Mouse (Mus musculus) left cerebral cortex, adult 18-20 months (tissue): ENCODE data around the gene Car4. TPM values are rescaled to one million over a fixed set of nuclear protein-coding genes. Genes with fewer than 3 reads are reported as not detected.

Experiments used
- DNase-seq, 2 experiments: peaks; one replicate each; pipeline ENCODE4 v3.0.0; 2021 to 2022; ENCODE audit warnings: low spot score in 2 of 2, mixed read lengths in 1 of 2
- long read RNA-seq, 2 experiments: library from polyadenylated mRNA; stranded (forward); transcript quantifications; one replicate each; pipeline ENCODE4 v2.0.0; 2021
- total RNA-seq, 2 experiments: library from RNA; stranded (reverse); gene quantifications; 2 replicates each; pipeline ENCODE4 v1.2.3; 2021

The Car4 gene
- total RNA-seq, result 10 to 100 TPM; 58.5 to 66.3 TPM
- long read RNA-seq, experiment 1, transcript Car4-201 (8 exons, 1,256 nt), result major isoform, 43 of 78 reads
- long read RNA-seq, experiment 1, partial matches to known transcripts, result 2 of 78 reads
- long read RNA-seq, experiment 1, other reads (novel, unspliced or antisense), result 33 of 78 reads
- long read RNA-seq, experiment 2, transcript Car4-201 (8 exons, 1,256 nt), result major isoform, 37 of 74 reads
- long read RNA-seq, experiment 2, partial matches to known transcripts, result 4 of 74 reads
- long read RNA-seq, experiment 2, other reads (novel, unspliced or antisense), result 33 of 74 reads

DNA sequence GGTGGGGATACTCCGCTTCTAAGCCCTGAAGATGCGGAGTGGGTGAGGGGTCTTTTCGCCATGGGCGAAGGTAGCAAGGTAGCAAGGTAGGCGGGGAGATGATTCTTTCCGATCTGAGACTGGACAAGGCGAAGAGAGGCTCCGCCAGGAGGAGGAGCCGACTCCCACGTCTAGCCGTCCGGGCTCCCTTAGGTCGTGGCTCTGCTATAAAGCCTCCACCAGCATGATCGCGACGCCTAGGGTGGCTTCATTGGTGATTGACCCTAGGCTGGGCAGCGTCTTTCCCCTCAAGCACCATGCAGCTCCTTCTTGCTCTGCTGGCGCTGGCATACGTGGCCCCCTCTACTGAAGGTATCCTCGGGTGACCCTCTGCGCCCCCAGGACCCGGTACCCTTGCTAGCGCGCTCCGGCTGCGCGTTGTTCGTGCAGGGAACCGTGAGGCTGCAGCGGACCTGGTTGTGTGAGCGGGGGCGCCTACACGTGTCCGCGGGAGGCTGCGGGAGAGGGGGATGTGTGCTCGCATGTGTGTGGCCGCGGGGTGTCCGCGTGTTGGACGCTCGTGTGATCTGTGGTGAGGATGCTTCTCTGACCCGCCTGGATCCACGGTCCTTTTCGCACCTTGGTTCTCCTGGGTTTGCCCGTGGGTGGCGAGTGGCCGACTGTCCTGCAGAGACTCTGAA is at the start of gene Car4:
Gene Car4, plus strand, starts transcription at position 196 of the 680 bp plus-strand sequence.
- DNase-seq, result peak; percentile 48 to 50

- peak in 1 of 2 experiments; percentile 34 for DNase-seq
Observed at GRCm38 (mm10) chr11:84908480-84908879, 49.1 kb upstream of the Car4 start.

GRCm38 (mm10) chr11:84910411-84910810 is 47.2 kb upstream of the Car4 start:
- DNase-seq, result no peak

GRCm38 (mm10) chr11:84914673-84915072 is 42.9 kb upstream of the Car4 start:
- DNase-seq, result no peak

DNA sequence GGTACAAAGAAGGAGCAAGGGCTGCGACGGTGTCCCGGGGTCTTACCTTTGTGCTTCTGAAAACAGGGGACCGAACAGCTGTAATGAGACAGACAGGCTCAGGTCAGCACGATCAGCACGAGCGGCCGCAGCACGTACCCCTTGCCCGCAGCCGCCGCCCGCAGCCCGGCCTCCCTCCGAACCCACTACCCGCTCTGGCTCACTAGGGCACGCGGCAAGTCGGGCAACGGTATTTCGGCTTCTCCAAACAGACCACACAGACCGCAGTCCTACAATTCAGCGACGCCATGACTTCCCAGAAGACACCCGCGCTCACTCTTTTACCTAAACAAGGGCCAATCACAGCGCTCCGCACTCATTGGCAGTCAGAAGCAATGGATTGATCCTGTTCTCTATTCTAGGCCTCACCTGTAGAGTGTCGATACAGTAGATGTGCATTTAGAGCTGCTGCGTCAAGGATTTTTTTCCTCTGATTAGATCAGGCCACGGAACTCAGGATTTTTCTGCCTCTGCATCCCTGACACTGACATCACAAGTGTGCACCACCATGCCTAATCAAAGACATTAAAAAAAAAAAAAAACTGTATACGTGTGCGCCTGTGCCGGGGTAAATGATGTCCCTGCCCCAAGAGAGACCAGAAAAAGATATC is 41.4 kb upstream of the Car4 start, which contains the start of gene Znhit3:
Gene Znhit3, minus strand, starts transcription at position 314 of the 650 bp plus-strand sequence.
- DNase-seq, result peak; percentile 86

- no peak for DNase-seq
Observed at GRCm38 (mm10) chr11:84916703-84917300, 40.8 kb upstream of the Car4 start.

DNA sequence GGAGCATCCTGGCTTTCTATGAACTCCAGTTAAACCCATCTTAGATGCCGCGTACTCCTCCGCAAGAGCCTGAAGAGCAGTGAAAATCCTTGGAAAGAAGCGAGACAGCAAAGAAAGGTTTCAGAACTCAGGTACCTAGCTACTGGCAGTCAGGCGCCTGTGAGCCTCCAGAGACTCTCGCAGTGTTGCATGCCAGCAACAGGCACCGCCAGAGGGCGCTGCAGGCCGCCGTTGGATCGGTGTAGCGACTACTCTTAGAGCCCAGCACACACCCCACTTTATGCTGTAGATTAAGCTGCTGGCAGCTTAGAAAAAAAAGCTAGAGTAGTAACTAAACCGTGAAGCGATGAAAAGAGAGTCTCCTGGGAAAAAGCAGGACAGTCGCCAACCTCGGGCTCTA is 39.2 kb upstream of the Car4 start:
- peak; percentile 86 to 90 for DNase-seq

DNA sequence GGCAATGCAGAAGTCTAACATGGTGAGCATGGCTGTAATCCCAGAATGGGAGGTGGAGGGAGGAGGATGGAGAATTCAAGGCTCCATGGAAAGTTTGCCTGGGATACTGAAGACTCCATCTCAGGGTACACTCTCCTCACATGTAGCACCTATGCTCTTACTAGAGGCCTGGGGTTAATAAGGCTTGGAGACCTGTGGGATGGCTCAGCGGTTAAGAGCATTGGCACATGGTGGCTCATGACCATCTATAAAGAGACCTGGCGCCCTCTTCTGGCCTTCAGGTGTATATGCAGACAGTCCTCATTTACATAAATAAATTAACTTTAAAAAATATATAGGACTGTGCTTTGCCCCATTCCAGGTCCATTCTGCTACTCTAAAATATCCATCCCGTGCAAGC is 38.3 kb upstream of the Car4 start:
- DNase-seq, result peak in 1 of 2 experiments; percentile 49

GRCm38 (mm10) chr11:84919951-84920350 is 37.6 kb upstream of the Car4 start:
- no peak for DNase-seq

GRCm38 (mm10) chr11:84920981-84921380 is 36.6 kb upstream of the Car4 start:
- DNase-seq, result no peak

DNA sequence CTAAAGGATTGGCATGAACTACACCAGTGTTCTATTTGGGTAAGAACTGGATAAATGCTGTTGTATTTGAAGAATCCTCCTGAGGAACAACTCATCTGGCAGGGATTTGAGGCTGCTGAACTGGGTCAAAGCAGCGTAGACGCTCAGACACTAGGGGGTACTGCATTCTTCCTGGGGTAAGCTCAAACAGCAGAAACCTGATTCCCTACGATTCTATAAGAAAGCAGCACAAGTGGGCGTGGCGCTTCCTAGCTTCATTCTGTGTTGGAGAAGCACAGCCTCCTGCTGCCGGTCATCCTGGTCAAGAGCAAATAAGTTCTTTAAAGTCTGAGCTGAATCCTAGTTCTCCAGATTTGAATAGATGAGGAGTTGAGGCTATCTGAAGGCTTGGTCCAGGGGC is 25.3 kb upstream of the Car4 start:
- no peak for DNase-seq

DNA sequence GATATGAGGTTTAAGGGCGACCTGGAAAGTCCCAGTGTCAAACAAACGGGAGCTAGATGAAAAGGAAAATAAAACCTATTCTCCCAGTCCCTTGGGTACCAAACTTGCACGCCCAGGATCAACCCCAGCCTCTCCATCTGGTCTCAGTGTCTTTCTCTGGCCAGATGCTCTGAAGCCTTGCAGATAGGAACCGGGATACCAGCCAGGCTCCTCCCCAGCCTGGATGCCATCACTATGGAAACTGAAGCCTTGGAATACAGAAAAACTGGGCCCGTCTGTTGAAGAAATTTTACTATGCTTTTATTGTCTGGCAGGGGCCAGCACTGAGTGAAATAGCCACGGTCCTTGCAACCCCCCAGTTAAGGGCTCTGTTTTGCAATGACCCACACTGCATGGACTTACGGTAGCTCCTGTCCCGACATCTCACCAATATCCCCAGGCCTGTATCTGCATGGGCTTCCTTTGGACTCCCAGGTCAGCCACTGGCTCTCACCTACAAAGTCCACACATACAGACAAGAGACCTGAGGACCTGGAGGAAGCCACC is 18.0 kb upstream of the Car4 start:
- DNase-seq, result peak; percentile 52 to 72

GRCm38 (mm10) chr11:84940140-84940539 is 17.4 kb upstream of the Car4 start:
- no peak for DNase-seq

GRCm38 (mm10) chr11:84943948-84944347 is 13.6 kb upstream of the Car4 start:
- no peak for DNase-seq

DNA sequence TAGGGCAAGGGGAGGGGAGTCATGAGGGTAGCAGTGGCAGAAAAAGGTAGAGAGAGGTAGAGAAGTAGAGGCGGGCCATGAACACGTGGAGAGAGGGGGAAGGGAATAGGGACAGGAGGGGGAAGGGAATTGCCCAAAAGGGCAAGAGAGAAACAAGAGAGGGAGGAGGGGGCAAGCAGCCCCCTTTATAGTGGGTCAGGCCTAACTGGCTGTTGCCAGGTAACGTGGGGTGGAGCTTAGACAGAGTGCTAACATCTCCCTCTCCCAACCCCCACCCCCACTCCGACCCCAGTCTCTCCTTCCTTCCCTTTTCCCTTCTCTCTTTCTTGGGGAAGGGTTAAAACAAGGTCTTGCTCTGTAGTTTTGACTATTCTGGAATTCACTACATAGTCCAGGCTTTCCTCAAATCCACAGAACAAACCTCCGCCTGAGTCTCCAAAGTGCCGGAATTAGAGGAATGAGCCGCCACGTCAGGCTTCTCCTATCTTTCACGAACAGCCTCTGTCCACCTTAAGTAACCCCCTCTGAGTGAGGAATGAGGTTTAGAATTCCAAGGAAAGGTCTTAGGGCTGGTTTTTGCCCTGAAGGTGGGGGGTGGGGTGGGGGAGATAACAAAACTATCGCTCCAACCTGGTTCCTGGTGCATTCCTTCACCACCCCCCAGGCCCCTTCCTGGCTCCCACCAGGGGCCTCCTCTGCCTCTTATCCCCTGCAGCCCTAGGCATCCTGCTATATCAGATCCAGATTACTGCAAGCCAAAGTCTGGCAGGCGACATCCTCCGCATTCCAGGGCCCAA is 12.7 kb upstream of the Car4 start:
- no peak for DNase-seq

GRCm38 (mm10) chr11:84945841-84946240 is 11.7 kb upstream of the Car4 start:
- no peak for DNase-seq

GRCm38 (mm10) chr11:84947206-84947605 is 10.4 kb upstream of the Car4 start:
- no peak for DNase-seq

GRCm38 (mm10) chr11:84948114-84948513 is 9.5 kb upstream of the Car4 start:
- DNase-seq, result no peak

GRCm38 (mm10) chr11:84948526-84948925 is 9.1 kb upstream of the Car4 start:
- no peak for DNase-seq

- no peak for DNase-seq
Observed at GRCm38 (mm10) chr11:84952611-84953010, 5.0 kb upstream of the Car4 start.

- no peak for DNase-seq
Observed at GRCm38 (mm10) chr11:84956400-84956799, 1.2 kb upstream of the Car4 start.
